Mouse (Mus musculus) cerebellum, adult 11-12 months (tissue): ENCODE data around the gene Tbxas1.

ENCODE experiments used
- DNase-seq: peaks from one replicate; pipeline ENCODE4 v3.0.0; 2022

The Tbxas1 gene

DNA sequence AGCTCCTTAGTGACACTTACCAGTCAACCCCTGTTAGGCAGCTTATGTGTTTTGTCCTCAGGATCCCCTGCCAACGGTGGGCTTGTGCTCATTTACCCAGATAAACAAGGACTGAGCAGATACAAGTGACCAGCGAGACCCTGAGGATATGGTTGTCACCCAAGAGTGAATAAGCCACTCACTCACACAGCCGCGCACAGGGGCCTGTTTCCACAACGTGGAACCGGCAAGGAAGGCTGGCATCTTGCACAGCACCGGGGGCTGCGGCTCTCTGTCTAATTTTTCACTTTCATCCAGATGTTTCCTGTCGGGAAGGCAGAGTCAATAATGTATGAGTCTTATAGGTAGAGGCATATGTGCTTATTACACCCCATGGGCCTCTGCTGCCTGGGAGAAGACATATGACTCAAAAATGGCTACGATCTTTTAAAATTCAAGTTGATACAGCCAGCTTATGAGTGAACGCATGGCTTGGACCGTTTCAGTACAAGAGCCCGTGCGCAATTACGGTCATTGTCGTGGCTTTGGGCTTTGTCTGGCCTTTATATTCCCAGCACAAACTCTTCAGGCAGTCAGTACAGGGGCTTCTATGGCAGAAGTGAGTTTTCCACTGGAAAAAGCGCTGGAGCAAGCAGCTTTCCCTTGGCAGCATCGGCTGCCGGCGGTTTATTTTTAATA lies 130.2 kb downstream of the Tbxas1 start:
- DNase-seq, result no peak

- DNase-seq, result no peak
Observed at GRCm38 (mm10) chr6:39005945-39006572, 130.9 kb downstream of the Tbxas1 start.

DNA sequence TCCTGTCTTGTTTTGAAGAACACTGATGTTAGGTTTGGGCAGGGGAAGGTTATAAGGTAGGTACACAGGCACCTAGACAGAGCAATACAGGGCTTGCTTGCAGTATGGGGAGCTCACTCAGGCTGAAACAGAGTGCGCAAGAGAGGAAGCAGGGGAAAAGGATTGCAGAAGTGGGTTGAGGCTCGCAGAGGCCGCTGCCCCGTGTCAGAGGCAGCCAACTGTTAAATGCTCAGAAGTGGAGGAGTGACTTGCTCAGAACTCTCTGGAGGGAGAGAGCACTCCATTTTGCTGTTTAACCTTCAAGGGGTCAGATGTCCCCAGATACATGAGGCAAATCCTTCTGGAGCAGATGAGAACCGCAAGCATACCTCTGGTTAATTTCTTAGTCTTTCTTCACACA lies 132.0 kb downstream of the Tbxas1 start:
- DNase-seq, result no peak

- DNase-seq, result no peak
Observed at GRCm38 (mm10) chr6:39008116-39008515, 132.9 kb downstream of the Tbxas1 start.

DNA sequence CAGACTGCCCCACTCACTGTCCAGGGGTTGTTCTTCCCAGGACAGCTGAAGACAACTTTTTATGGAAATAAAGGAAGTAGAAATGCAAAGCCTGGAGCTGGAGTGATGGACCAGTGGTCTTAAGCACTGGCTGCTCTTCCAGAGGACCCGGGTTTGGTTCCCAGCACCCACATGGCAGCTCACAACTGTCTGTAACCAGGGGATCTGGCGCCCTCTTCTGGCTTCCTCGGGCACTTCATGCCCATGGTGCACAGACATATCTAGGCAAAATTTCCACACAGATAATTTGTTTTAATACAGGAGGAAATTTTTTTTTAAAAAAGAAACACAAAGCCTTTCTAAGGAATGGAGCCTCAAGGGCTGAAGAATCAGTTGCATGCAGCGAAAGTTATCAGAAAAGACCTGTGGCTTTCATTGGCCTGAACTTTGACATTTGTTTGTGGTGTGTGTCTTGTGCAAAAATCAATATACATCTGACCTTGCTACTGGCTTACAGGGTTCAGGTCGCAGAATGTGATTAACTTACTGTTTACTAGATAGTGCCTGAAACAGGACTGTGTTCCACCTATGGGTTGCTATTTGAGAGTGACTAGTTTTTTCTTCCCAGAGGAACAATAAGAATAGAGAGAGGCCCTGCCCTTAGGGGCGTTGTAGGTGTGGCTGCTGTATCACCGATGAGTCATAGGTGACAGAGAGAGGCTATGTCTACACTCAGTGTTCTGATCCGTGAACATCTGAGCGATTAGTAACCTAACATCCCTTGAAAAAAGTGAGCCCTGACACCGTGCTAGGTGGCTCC lies 138.0 kb downstream of the Tbxas1 start:
- DNase-seq, result no peak

DNA sequence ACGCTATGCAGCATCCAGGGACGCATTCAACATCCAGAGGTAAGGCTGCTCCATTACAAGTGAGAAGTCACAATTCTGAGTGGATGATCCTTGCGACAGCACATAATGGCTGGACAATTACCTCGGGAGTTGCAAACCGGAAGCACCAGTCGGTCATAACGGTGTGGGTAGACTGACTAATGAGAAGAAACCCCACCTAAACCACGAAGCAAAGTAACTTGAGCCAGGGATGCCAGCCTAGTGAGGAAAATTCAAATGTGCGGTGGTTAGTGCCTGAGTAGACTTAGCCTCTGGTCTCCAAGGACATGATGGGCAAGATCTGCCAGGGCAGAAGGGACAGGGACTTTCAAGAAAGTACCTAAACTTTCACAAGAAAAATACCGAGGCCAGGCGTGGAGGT lies 142.7 kb downstream of the Tbxas1 start:
- DNase-seq, result no peak

- no peak for DNase-seq
Observed at GRCm38 (mm10) chr6:39018805-39019204, 143.6 kb downstream of the Tbxas1 start.

DNA sequence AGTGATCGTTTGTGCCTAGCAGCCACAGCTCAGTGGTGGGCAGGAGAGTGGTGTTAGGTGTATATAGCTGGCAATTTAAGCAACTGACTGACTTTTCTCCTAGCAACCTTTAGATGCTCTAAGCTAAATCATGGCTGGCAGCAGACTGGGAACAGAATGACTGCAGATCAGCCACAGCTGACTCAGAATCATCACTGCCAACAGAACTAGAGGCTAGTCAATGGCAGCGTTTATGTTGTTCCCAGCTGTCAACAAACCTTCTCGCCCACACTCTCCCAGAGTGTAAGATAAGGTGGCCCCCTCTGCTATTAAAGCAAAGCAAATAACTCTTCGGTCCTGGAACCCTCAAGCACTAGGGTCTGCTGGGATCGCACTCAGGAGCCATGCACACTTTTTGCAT lies 144.0 kb downstream of the Tbxas1 start:
- no peak for DNase-seq

DNA sequence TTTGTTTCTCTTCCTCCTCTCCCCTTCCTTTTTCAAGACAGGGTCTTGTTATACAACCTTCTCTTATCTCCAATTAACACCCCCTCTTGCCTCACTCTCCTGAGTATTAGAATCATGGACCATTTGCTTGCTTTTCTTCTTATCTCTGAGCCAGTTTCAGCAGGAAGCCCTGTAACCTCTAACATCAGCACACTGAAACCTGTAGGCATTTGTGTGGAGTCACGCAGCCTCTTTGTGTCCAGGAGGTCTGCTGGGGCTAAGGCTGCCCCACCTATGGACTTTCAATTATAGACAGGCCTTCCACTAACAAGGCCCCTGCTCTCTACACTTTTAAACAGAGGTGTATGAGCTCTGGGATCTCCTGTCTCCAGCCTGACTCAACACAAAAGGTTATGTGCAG lies 146.7 kb downstream of the Tbxas1 start:
- DNase-seq, result no peak

- DNase-seq, result no peak
Observed at GRCm38 (mm10) chr6:39022461-39023181, 147.4 kb downstream of the Tbxas1 start.

DNA sequence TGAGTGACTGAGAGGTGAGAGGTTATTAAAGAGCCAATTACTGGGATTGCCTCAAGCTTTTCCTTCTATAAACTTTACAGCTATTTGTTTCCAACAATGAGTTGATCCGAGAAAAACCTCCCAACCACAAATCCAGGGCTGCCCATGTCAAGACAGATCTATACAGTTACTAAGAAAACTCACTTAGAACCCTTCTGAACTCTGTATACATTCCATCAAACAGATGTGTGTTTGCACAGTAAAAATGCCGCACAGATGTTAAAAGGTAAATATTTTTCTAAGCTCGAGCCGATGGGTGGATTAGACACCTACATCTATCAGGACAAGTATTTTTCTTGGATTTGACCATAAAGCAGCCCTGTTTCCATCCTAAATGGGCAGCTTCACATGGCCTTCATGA lies 149.4 kb downstream of the Tbxas1 start:
- no peak for DNase-seq

DNA sequence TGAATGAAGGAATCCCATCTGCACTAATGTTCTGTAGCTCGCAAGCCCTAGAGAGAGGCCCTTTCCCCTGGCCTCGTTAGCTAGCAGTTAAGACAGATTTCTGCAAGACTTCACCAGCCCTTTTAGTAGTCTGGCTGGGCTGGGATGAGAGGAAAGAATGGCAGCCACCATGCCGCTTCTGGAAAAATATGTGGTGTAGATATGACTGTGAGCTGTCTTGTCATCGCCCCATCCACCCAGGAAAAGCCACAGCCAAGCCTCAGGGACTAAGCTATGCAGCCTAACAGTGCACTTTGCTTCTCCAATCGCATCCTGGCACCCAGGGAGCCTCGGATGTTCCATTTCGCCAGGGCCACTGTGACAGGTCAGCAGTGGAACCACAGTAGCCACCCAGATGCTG lies 149.8 kb downstream of the Tbxas1 start:
- DNase-seq, result no peak

- DNase-seq, result no peak
Observed at GRCm38 (mm10) chr6:39030714-39031113, 155.5 kb downstream of the Tbxas1 start.

- DNase-seq, result no peak
Observed at GRCm38 (mm10) chr6:39033676-39034075, 158.5 kb downstream of the Tbxas1 start.

- DNase-seq, result no peak
Observed at GRCm38 (mm10) chr6:39035039-39035438, 159.8 kb downstream of the Tbxas1 start.

- DNase-seq, result no peak
Observed at GRCm38 (mm10) chr6:39036204-39036603, 161.0 kb downstream of the Tbxas1 start.

- no peak for DNase-seq
Observed at GRCm38 (mm10) chr6:39040451-39040850, 165.2 kb downstream of the Tbxas1 start.

DNA sequence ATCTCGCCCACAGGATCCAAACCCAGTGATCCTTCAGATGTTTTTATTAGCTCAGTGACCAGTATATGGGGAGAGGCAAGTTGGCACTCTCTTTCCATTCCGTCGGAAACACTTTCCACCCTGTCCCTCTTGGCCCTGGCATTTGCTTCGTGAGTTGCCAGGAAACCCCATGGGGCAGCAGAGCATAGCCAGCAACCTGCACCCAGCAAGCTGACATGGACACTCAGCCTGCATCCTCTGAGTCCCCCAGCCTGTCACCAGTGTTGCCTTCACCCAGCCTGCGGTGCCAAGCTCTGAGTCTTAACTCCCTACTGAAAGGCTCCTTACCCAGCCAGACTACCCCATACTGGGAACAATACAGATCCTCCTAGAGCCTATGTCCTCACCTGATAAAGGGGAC lies 173.9 kb downstream of the Tbxas1 start:
- peak; percentile 59 for DNase-seq

- no peak for DNase-seq
Observed at GRCm38 (mm10) chr6:39050836-39051235, 175.6 kb downstream of the Tbxas1 start.

GRCm38 (mm10) chr6:39051799-39052556 lies 176.8 kb downstream of the Tbxas1 start:
- no peak for DNase-seq

DNA sequence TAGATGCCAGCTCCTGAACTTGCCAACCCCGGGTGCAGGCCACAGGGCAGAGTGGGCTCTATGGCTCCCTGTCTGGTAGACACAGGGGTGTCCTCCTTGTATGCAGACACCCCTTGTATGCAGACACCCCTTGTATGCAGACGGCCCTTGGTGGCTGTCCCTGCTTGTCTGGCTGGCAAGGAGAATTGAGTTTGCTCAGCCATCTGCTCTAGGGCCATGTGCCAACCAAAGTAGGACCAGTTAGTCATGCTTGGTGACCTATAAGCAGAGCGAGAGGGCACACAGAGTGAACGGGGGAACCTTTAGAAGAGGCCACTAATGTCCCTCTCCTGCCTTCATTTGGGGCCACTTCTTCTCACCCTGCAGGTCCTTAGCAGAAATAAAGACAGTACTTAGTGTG lies 177.4 kb downstream of the Tbxas1 start:
- peak; percentile 83 for DNase-seq

DNA sequence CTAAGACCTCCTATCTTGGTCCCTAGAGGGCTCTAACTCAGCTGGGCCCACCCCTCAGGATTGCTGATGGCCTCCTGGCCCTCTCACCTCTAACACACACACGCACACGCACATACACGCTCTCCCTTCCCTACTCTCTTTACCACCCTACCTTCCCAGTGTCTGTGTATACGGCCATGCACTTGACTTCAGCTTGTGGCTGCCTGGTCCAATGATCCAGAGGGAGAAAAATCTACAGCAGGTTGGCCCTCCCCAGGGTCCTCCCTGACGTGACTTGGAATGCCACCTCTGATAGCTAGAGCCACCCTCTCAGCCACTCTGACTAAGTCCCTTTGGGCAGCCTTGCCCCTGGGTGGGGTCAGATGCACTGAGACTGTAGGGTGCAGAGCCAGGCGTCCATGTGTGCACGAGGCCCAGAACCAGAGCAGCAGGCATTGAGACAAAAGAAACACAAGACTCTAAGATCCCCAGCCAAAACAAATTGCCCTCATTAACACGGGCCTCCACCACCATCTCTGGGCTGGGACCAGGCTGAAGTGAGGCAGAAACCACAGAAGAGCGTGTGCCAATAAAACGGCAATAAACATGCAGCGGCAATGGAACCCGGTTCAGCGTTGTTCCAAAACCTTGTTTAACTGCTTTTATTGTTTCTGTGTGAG lies 179.1 kb downstream of the Tbxas1 start:
- DNase-seq, result no peak
